Mouse (Mus musculus) cerebellum, adult 2 months (tissue): ENCODE measurements around the gene Ube4b.

Experiments
- CTCF ChIP-seq: fragments of 200-500 bp; IDR thresholded peaks from 2 replicates; pipeline ENCODE4 v1.5.1; 2011; ENCODE audit warnings: low read depth, mild to moderate bottlenecking, control low read depth, low read length, moderate library complexity, borderline replicate concordance; ENCODE audit not compliant: insufficient read depth
- POLR2A ChIP-seq: fragments of 200-500 bp; IDR thresholded peaks from 2 replicates; pipeline ENCODE4 v1.6.1; 2011; ENCODE audit warnings: low read length, control low read depth, borderline replicate concordance; ENCODE audit not compliant: insufficient read depth

DNA sequence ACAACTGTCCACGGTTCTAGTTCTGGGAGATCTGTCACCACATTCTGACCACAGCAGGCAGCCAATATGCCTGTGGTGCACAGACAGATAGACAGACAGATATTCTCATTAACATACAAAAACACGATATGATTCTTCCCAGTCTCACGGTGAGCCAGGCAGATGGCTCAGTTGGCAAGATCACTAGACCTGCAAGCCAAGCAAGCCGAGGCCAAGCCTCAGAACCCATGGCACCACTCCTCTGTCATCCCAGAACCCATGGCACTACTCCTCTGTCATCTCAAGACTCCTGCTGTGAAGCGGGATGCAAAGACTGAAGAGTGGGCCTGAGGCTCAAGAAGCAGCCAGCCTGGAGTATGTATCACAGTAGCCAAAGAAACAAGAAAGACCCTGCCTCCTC, 3.0 kb upstream of the Ube4b start:
- TF ChIP-seq CTCF (no peak), POLR2A (no peak)
